Mouse (Mus musculus): ENCODE results near the gene Olfr52. TPM values are rescaled to one million over a fixed set of nuclear protein-coding genes. Genes with fewer than 3 reads are reported as not detected.
"Not testable (repeated sequence)": the region's sequence is repeated elsewhere in the genome, so short reads cannot be mapped to it uniquely, and the experiment has no call there.

The Olfr52 gene
- total RNA-seq (2021): not detected

- no peak for DNase-seq
- intact Hi-C loops (cut with DNase I): no loop called here
These were observed at the start of gene Olfr52 for GRCm38 (mm10) chr2:86185583-86185982. TSS of gene Olfr52 (minus strand) at chr2:86185683.

GRCm38 (mm10) chr2:86231301-86231700 is 45.8 kb upstream of the Olfr52 start, which contains the start of gene Olfr1047:
TSS of gene Olfr1047 (minus strand) at chr2:86231401.
- intact Hi-C loops (cut with DNase I): no loop called here

GRCm38 (mm10) chr2:86219214-86219613 is 33.7 kb upstream of the Olfr52 start, which contains the start of gene Olfr1046:
TSS of gene Olfr1046 (minus strand) at chr2:86219314.
- intact Hi-C loops (cut with DNase I): no loop called here
- DNase-seq: no peak

More at GRCm38 (mm10) chr2:86231301-86231700, 45.8 kb upstream of the Olfr52 start, which contains the start of gene Olfr1047:
- DNase-seq: no peak

- no peak for DNase-seq
- intact Hi-C loops (cut with DNase I): no loop called here
These were observed 17.4 kb upstream of the Olfr52 start, which contains the start of gene Olfr1045 for GRCm38 (mm10) chr2:86202909-86203308. TSS of gene Olfr1045 (minus strand) at chr2:86203009.

GRCm38 (mm10) chr2:86195863-86196262 is 10.4 kb upstream of the Olfr52 start:
- intact Hi-C loops (cut with DNase I): no loop called here

GRCm38 (mm10) chr2:86179950-86180349 is 5.5 kb downstream of the Olfr52 start:
- intact Hi-C loops (cut with DNase I): no loop called here
- no peak for DNase-seq

More at GRCm38 (mm10) chr2:86195863-86196262, 10.4 kb upstream of the Olfr52 start:
- no peak for DNase-seq

- no peak for DNase-seq
- intact Hi-C loops (cut with DNase I): no loop called here
These were observed 7.8 kb downstream of the Olfr52 start, which contains the start of gene Olfr1044 for GRCm38 (mm10) chr2:86177720-86178119. TSS of gene Olfr1044 (minus strand) at chr2:86177820.

- DNase-seq; intact Hi-C loops (cut with DNase I): not testable (repeated sequence)
These were observed 10.1 kb downstream of the Olfr52 start for GRCm38 (mm10) chr2:86175422-86175821.

GRCm38 (mm10) chr2:86167422-86167821 is 18.1 kb downstream of the Olfr52 start, which contains the start of gene Olfr1043:
TSS of gene Olfr1043 (minus strand) at chr2:86167522.
- DNase-seq: no peak
- intact Hi-C loops (cut with DNase I): no loop called here

- no peak for DNase-seq
- intact Hi-C loops (cut with DNase I): no loop called here
These were observed 23.7 kb downstream of the Olfr52 start, which contains the start of gene Olfr1042 for GRCm38 (mm10) chr2:86161738-86162137. TSS of gene Olfr1042 (minus strand) at chr2:86161838.

- intact Hi-C loops (cut with DNase I): no loop called here
- no peak for DNase-seq
These were observed 38.9 kb downstream of the Olfr52 start, which contains the start of gene Olfr1040 for GRCm38 (mm10) chr2:86146632-86147031. TSS of gene Olfr1040 (minus strand) at chr2:86146732.

GRCm38 (mm10) chr2:86135828-86136227 is 49.7 kb downstream of the Olfr52 start, which contains the start of gene Olfr1039:
TSS of gene Olfr1039 (minus strand) at chr2:86135928.
- no peak for DNase-seq
- intact Hi-C loops (cut with DNase I): no loop called here

Other genes with a start within 250 kb of the Olfr52 start
- gene Olfr1028, start 235.2 kb downstream of the Olfr52 start, total RNA-seq (2021): not detected
- not detected for gene Olfr1029, start 211.8 kb downstream of the Olfr52 start, total RNA-seq (2021)
- not detected for gene Olfr1030, start 206.4 kb downstream of the Olfr52 start, total RNA-seq (2021)
- gene Olfr1031, start 195.4 kb downstream of the Olfr52 start, total RNA-seq (2021): not detected
- not detected for gene Olfr1032, start 180.1 kb downstream of the Olfr52 start, total RNA-seq (2021)
- 1 to 10 TPM; 1.6 to 7.4 TPM for gene Olfr1033, start 165.1 kb downstream of the Olfr52 start, total RNA-seq (2021)
- gene Olfr1034, start 139.8 kb downstream of the Olfr52 start, total RNA-seq (2021): under 1 TPM; 0.08 to 0.11 TPM
- gene Olfr1036, start 111.7 kb downstream of the Olfr52 start, total RNA-seq (2021): not detected
- gene Olfr1037, start 98.3 kb downstream of the Olfr52 start, total RNA-seq (2021): not detected
- not detected for gene Olfr1039, start 49.8 kb downstream of the Olfr52 start, total RNA-seq (2021)
- gene Olfr1040, start 39.0 kb downstream of the Olfr52 start, total RNA-seq (2021): not detected
- not detected for gene Olfr1042, start 23.8 kb downstream of the Olfr52 start, total RNA-seq (2021)
- gene Olfr1043, start 18.2 kb downstream of the Olfr52 start, total RNA-seq (2021): not detected
- gene Olfr1044, start 7.9 kb downstream of the Olfr52 start, total RNA-seq (2021): not detected
- not detected for gene Olfr1045, start 17.3 kb upstream of the Olfr52 start, total RNA-seq (2021)
- gene Olfr1046, start 33.6 kb upstream of the Olfr52 start, total RNA-seq (2021): not detected
- not detected for gene Olfr1047, start 45.7 kb upstream of the Olfr52 start, total RNA-seq (2021)
- gene Olfr1048, start 54.6 kb upstream of the Olfr52 start, total RNA-seq (2021): not detected
- gene Olfr1049, start 72.6 kb upstream of the Olfr52 start, total RNA-seq (2021): not detected
- gene Olfr1051, start 93.4 kb upstream of the Olfr52 start, total RNA-seq (2021): not detected
- not detected for gene Olfr1052, start 106.8 kb upstream of the Olfr52 start, total RNA-seq (2021)
- gene Olfr1053, start 129.6 kb upstream of the Olfr52 start, total RNA-seq (2021): not detected
- gene Olfr1054, start 149.8 kb upstream of the Olfr52 start, total RNA-seq (2021): not detected
- not detected for gene Olfr1055, start 164.6 kb upstream of the Olfr52 start, total RNA-seq (2021)
- not detected for gene Olfr1056, start 176.8 kb upstream of the Olfr52 start, total RNA-seq (2021)
- not detected for gene Olfr1057, start 192.7 kb upstream of the Olfr52 start, total RNA-seq (2021)
- gene Olfr1058, start 202.9 kb upstream of the Olfr52 start, total RNA-seq (2021): not detected
- not detected for gene Olfr1061, start 228.4 kb upstream of the Olfr52 start, total RNA-seq (2021)
- not detected for gene Olfr1062, start 241.1 kb upstream of the Olfr52 start, total RNA-seq (2021)